Mouse (Mus musculus): ENCODE data around the gene Ank2.

DNA sequence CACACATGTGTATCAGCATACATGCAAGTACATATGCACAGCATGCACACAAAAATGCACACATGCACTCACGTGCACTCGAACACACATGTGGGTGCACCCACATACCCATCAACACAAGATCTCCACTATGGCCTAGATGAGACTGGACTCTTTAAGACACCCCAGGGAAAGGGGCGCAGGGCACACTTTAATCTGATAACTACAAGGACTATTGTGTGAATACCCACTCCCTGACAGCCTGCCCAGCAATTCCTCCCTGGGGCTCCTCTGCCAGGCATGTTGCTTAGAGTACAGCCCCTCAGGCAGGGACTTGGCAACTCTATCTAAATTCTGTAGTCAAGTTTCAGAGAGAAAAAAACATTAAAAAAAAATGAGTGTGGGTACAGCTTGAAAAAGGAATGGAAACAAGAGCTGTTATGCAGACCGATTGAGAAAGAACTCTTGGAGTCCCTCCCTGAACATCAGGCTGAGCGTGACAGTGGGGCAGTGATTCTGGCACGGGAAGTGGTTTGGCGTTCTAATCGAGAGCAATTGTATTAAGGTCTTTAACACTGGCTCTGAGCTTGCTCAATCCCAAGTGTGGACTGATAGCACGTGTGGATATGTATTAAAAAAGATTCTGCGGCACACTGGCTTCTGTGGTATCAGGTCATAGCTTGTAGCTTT, 580.2 kb downstream of the Ank2 start:
- TF ChIP-seq CTCF (IDR thresholded peaks at IDR 0.05), result no peak
- no peak for TF ChIP-seq EP300 (IDR thresholded peaks at IDR 0.05; ENCODE audit: insufficient read depth, low read depth, low read length)

All from heart, adult 2 months (tissue).